Mouse (Mus musculus) embryonic fibroblast, embryonic 13.5 days (primary cell): ENCODE results near the gene Zbtb7a. TPM values are rescaled to one million over a fixed set of nuclear protein-coding genes. Genes with fewer than 3 reads are reported as not detected.

ENCODE experiments used
- H3K27ac ChIP-seq: 2 replicates; pipeline ENCODE4 v1.5.1; 2012; ENCODE audit warnings: low read length, control low read depth, inconsistent platforms; ENCODE audit not compliant: insufficient read depth
- H3K4me1 ChIP-seq: 2 replicates; pipeline ENCODE4 v1.6.1; 2011; ENCODE audit warnings: low read length; ENCODE audit not compliant: control insufficient read depth, insufficient read depth
- H3K4me3 ChIP-seq: 2 replicates; pipeline ENCODE4 v1.5.1; 2011; ENCODE audit warnings: mild to moderate bottlenecking, control low read depth, low read length; ENCODE audit not compliant: insufficient read depth
- CTCF ChIP-seq: IDR thresholded peaks from 2 replicates; pipeline ENCODE4 v1.5.1; 2011; ENCODE audit warnings: mild to moderate bottlenecking, control low read depth, low read length, moderate library complexity, borderline replicate concordance; ENCODE audit not compliant: insufficient read depth
- POLR2A ChIP-seq: IDR thresholded peaks from 2 replicates; pipeline ENCODE4 v1.6.1; 2011; ENCODE audit warnings: low read depth, mild to moderate bottlenecking, control low read depth, low read length, moderate library complexity
- polyA plus RNA-seq: library from polyadenylated mRNA; stranded (reverse); fragments of >200 nt; gene quantifications from 2 replicates; pipeline ENCODE4 v1.2.4, GENCODE M21; 2011; ENCODE audit warnings: low read depth; ENCODE audit not compliant: missing spikeins, insufficient read length

The Zbtb7a gene
- polyA plus RNA-seq, 1 experiment = 16.9 TPM

- Histone ChIP-seq H3K27ac (no peak overlapping the region), H3K4me3 (no peak overlapping the region), H3K4me1 (peaks cover 5% of the 10 kb centered on the region)
- TF ChIP-seq POLR2A = no peak
- TF ChIP-seq CTCF = no peak
Observed at GRCm38 (mm10) chr10:81187161-81187560, 52.1 kb downstream of the Zbtb7a start.

DNA sequence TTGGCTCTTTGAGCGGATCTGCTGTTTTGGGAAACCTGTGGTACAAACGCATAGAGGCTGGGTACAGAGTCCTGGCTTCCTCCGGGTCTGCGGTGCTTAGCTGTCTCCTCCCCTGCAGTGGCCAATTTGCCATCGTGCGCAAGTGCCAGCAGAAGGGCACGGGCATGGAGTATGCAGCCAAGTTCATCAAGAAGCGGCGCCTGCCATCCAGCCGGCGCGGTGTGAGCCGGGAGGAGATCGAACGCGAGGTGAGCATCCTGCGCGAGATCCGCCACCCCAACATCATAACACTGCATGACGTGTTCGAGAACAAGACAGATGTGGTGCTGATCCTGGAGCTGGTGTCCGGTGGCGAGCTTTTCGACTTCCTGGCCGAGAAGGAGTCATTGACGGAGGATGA lies 54.8 kb downstream of the Zbtb7a start:
- no peak for TF ChIP-seq CTCF
- TF ChIP-seq POLR2A = no peak
- Histone ChIP-seq H3K4me3 (no peak overlapping the region), H3K4me1 (peaks cover 2% of the 10 kb centered on the region; the same call in 1 of the 2 replicates), H3K27ac (no peak overlapping the region)

DNA sequence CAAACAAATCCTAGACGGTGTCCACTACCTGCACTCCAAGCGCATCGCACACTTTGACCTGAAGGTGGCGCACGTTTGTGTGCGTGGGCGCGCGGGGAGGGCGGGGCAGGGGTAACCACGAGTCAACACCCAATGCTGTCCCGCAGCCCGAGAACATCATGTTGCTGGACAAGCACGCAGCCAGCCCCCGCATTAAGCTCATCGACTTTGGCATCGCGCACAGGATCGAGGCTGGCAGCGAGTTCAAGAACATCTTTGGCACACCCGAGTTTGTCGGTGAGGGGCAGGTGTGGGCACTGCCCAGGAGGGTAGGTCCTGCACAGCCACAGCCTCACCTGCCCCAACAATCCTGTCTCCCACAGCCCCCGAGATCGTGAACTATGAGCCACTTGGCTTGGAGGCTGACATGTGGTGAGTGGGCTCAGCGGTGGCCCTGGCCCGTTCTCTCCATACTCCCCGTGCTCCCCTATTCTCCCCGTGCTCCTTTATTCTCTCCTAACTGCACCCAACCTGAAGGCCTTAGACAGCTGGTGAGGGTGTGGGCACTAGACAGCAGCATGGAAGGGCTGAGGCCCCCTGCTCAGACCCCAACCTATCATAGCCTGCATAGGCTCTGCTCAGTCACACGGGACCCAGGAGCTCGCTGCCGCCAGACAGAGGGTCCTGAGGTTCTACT lies 55.4 kb downstream of the Zbtb7a start:
- H3K27ac ChIP-seq = no peak overlapping the region
- peaks cover under 1% of the 10 kb centered on the region; the same call in 1 of the 2 replicates for H3K4me1 ChIP-seq
- TF ChIP-seq POLR2A = no peak
- TF ChIP-seq CTCF = peak; percentile 67; the same call in 1 of the 2 replicates
- no peak overlapping the region for H3K4me3 ChIP-seq

- Histone ChIP-seq H3K27ac (no peak overlapping the region), H3K4me3 (no peak overlapping the region)
Observed at GRCm38 (mm10) chr10:81190912-81191321, 55.9 kb downstream of the Zbtb7a start.

DNA sequence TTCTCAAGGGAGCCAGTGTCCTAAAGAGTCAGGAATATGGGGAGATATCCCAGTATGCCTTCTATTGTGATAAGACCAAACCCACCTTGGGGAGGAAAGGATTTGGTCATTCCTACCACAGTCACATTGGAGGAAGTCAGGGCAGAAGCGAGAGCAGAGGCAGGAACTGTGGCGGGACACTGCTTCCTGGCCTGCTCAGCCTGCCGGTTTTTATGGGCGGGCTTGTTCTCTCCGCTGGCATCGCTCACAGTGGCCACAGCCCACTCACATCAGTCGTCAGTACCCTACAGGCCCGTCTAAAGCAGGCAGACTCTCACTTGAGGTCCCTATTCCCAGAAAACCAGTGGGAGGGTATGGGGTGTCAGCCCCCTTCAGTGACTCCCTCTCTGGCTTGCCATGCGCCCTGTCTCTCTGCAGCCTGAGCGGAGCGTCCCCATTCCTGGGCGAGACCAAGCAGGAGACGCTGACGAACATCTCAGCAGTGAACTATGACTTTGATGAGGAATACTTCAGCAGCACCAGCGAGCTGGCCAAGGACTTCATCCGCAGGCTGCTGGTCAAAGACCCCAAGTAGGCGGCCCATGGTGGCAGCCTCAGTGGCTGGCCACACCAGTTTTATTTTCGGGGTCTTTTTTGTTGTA lies 56.4 kb downstream of the Zbtb7a start:
- TF ChIP-seq CTCF = no peak
- peak; percentile 31; the same call in 1 of the 2 replicates for TF ChIP-seq POLR2A
- Histone ChIP-seq H3K4me3 (no peak overlapping the region), H3K4me1 (no peaks in the 10 kb centered on the region), H3K27ac (no peak overlapping the region)

More at GRCm38 (mm10) chr10:81190912-81191321, 55.9 kb downstream of the Zbtb7a start:
- no peaks in the 10 kb centered on the region for H3K4me1 ChIP-seq
- TF ChIP-seq POLR2A (no peak), CTCF (no peak)

GRCm38 (mm10) chr10:81192270-81192967 lies 57.4 kb downstream of the Zbtb7a start:
- H3K4me3 ChIP-seq = peak overlapping the region; percentile 23
- TF ChIP-seq POLR2A (peak; percentile 75), CTCF (no peak)
- H3K27ac ChIP-seq = peak overlapping the region; percentile 48; the same call in 1 of the 2 replicates
- H3K4me1 ChIP-seq = no peaks in the 10 kb centered on the region

DNA sequence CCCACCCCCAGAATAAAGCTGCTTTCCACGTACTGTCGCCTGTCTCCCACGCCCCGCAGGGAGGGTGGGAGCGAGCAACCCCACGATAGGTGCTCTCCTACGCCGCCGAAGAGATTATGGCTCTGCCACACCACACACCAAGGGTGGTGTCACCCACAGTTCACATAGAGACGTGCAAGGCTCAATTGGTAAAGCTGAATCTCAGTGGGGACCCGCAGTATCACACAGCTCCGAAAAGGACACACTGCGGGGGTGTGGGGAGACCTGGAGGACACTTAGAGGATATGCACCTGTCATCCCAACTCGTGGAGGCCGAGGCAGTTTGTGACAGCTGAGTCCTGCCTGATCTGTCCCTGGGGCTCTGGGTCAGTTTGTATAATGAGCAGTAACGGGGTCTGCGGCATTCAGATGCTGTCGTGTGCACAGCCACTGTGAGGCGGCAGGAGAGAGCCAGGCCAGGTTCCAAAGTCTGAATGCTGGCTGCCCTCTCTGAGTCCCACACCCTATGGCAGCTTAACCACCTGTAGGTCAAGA lies 58.0 kb downstream of the Zbtb7a start:
- Histone ChIP-seq H3K27ac (no peak overlapping the region), H3K4me3 (peak overlapping the region; percentile 10)
- no peak; the same call in 1 of the 2 replicates for TF ChIP-seq POLR2A
- TF ChIP-seq CTCF = no peak

GRCm38 (mm10) chr10:81193991-81194774 lies 59.2 kb downstream of the Zbtb7a start:
- Histone ChIP-seq H3K4me1 (no peaks in the 10 kb centered on the region), H3K4me3 (no peak overlapping the region), H3K27ac (no peak overlapping the region)
- TF ChIP-seq CTCF = no peak
- no peak for TF ChIP-seq POLR2A

More for the DNA sequence above, 58.0 kb downstream of the Zbtb7a start:
- no peaks in the 10 kb centered on the region for H3K4me1 ChIP-seq

GRCm38 (mm10) chr10:81195300-81195699 lies 60.3 kb downstream of the Zbtb7a start:
- no peak overlapping the region for H3K27ac ChIP-seq
- no peak overlapping the region for H3K4me3 ChIP-seq
- no peak for TF ChIP-seq CTCF
- no peak for TF ChIP-seq POLR2A
- no peaks in the 10 kb centered on the region for H3K4me1 ChIP-seq

DNA sequence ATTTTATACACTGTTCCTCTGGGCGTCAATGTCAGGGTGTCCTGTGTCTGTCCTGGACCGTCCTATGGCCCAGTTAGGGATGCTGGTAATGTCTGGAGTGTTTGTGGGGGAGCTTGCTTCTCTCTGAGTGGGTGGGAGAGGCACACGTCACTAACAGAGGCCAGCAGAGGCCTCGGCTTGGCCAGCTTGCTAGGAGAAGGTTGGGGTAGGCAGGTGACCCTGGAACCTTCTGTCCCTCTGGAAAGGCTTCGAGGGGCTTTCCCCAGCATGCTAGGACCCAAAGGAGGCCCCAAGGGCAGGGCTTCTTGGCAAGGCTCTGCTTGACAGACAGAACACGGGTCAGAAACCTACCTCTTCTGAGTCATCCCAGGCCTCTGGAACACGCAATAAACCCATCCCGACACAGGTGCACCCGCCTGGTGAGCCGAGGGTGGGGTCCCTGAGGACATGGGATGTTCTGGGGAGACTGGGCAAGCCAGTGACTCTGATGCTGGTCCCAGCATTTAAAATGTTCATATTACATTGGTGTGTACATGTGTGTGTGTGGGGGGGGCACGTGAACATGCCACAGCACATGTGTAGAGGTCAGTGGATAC lies 61.5 kb downstream of the Zbtb7a start:
- no peak for TF ChIP-seq POLR2A
- TF ChIP-seq CTCF = no peak
- Histone ChIP-seq H3K4me3 (no peak overlapping the region), H3K4me1 (no peaks in the 10 kb centered on the region), H3K27ac (no peak overlapping the region)
